Mouse (Mus musculus) kidney, postnatal 0 days (tissue): Measurements from ENCODE around the gene Tspan18. TPM values are rescaled to one million over a fixed set of nuclear protein-coding genes. Genes with fewer than 3 reads are reported as not detected.

Experiments
- ATAC-seq: fragments of 200-750 bp; cut with Nextera tagmentation; replicated peaks from 2 replicates; pipeline ENCODE4 v1.8.0; 2017; ENCODE audit warnings: low read depth, moderate number of reproducible peaks, moderate TSS enrichment, moderate library complexity; ENCODE audit not compliant: low FRiP score
- DNase-seq: peaks from one replicate; pipeline ENCODE4 v3.0.0-alpha.2; 2016; ENCODE audit warnings: low spot score
- H3K27ac ChIP-seq: fragments of 300-500 bp; sonication (generic); 2 replicates; pipeline ENCODE4 v1.5.1; 2014; ENCODE audit warnings: mild to moderate bottlenecking
- H3K27me3 ChIP-seq: fragments of 300-500 bp; sonication (generic); 2 replicates; pipeline ENCODE4 v1.6.1; 2014; ENCODE audit warnings: low read length, mixed read lengths; ENCODE audit not compliant: insufficient read depth
- H3K36me3 ChIP-seq: fragments of 300-500 bp; sonication (generic); 2 replicates; pipeline ENCODE4 v1.6.1; 2014; ENCODE audit warnings: low read length, mixed read lengths; ENCODE audit not compliant: insufficient read depth
- H3K4me1 ChIP-seq: fragments of 300-500 bp; sonication (generic); replicated peaks from 2 replicates; pipeline ENCODE4 v1.6.1; 2014; ENCODE audit warnings: antibody characterized with exemption, low read length, mixed read lengths; ENCODE audit not compliant: insufficient read depth
- H3K4me2 ChIP-seq: fragments of 300-500 bp; sonication (generic); 2 replicates; pipeline ENCODE4 v1.6.1; 2014; ENCODE audit warnings: mild to moderate bottlenecking, low read length, moderate library complexity, mixed read lengths
- H3K4me3 ChIP-seq: fragments of 300-500 bp; sonication (generic); replicated peaks from 2 replicates; pipeline ENCODE4 v1.5.1; 2014; ENCODE audit warnings: low read depth, low read length
- H3K9ac ChIP-seq: fragments of 300-500 bp; sonication (generic); 2 replicates; pipeline ENCODE4 v1.6.1; 2014; ENCODE audit warnings: low read depth, low read length
- H3K9me3 ChIP-seq: fragments of 300-500 bp; sonication (generic); replicated peaks from 2 replicates; pipeline ENCODE4 v1.6.1; 2016; ENCODE audit warnings: low read length, inconsistent platforms, mixed read lengths
- CTCF ChIP-seq: IDR thresholded peaks from 2 replicates; pipeline ENCODE4 v1.5.1; 2016; ENCODE audit warnings: antibody characterized with exemption, low read depth, mild to moderate bottlenecking, moderate library complexity
- WGBS: fragments of 180-500 bp; shearing (Covaris S2); extraction: QIAGEN DNeasy Blood & Tissue Kit; methylation state at CpG from one replicate; pipeline ENCODE4 v1.1.7; 2014; 5-methylcytosine and 5-hydroxymethylcytosine counted together
- polyA plus RNA-seq: library from polyadenylated mRNA; unstranded; fragments of >200 nt; fragmentation: Nextera tagmentation; extraction: Ambion mirVana; gene quantifications from 2 replicates; pipeline ENCODE4 v1.2.1, GENCODE M21; 2015

The Tspan18 gene
- polyA plus RNA-seq, 1 experiment from 2014 or later, result 29.2 TPM

- DNase-seq, result no peak
- TF ChIP-seq CTCF, result no peak
- H3K9ac ChIP-seq, result no peak overlapping the region
- 34% methylated on average over 2 of the region's 2 CpGs for WGBS
- no peaks in the 10 kb centered on the region for H3K9me3 ChIP-seq
- H3K27me3 ChIP-seq, result no peaks in the 10 kb centered on the region
- no peak overlapping the region for H3K4me2 ChIP-seq
- H3K27ac ChIP-seq, result no peak overlapping the region
- H3K36me3 ChIP-seq, result no peaks in the 10 kb centered on the region
- ATAC-seq, result no peak
- no peak overlapping the region for H3K4me3 ChIP-seq
- 0 out of 2 replicates have a peak, but pooled peaks cover 2% of the 10 kb centered on the region for H3K4me1 ChIP-seq
Observed at GRCm38 (mm10) chr2:93357391-93357790, 23.1 kb upstream of the Tspan18 start.

GRCm38 (mm10) chr2:93355845-93356244 is 21.5 kb upstream of the Tspan18 start:
- H3K4me2 ChIP-seq, result no peak overlapping the region
- H3K9ac ChIP-seq, result no peak overlapping the region
- no peak overlapping the region for H3K4me3 ChIP-seq
- no peaks in the 10 kb centered on the region for H3K27me3 ChIP-seq
- DNase-seq, result no peak
- H3K4me1 ChIP-seq, result 0 out of 2 replicates have a peak, but pooled peaks cover 3% of the 10 kb centered on the region
- no peak overlapping the region for H3K27ac ChIP-seq
- no peaks in the 10 kb centered on the region for H3K36me3 ChIP-seq
- 67% methylated on average over 7 of the region's 7 CpGs for WGBS
- TF ChIP-seq CTCF, result no peak
- ATAC-seq, result no peak
- H3K9me3 ChIP-seq, result no peaks in the 10 kb centered on the region

GRCm38 (mm10) chr2:93354621-93355020 is 20.3 kb upstream of the Tspan18 start:
- no peaks in the 10 kb centered on the region for H3K9me3 ChIP-seq
- H3K27me3 ChIP-seq, result no peaks in the 10 kb centered on the region
- H3K27ac ChIP-seq, result no peak overlapping the region
- no peak overlapping the region for H3K4me2 ChIP-seq
- H3K4me1 ChIP-seq, result 0 out of 2 replicates have a peak, but pooled peaks cover 3% of the 10 kb centered on the region
- H3K4me3 ChIP-seq, result no peak overlapping the region
- H3K36me3 ChIP-seq, result no peaks in the 10 kb centered on the region
- WGBS, result 94% methylated on average over 1 of the region's 1 CpGs
- DNase-seq, result no peak
- no peak for TF ChIP-seq CTCF
- ATAC-seq, result no peak
- H3K9ac ChIP-seq, result no peak overlapping the region

- H3K9me3 ChIP-seq, result no peaks in the 10 kb centered on the region
- DNase-seq, result no peak
- 64% methylated on average over 4 of the region's 4 CpGs for WGBS
- H3K27me3 ChIP-seq, result no peaks in the 10 kb centered on the region
- peak overlapping the region; percentile 25; the same call in 1 of the 2 replicates for H3K27ac ChIP-seq
- no peak for TF ChIP-seq CTCF
- no peak overlapping the region for H3K4me2 ChIP-seq
- H3K4me3 ChIP-seq, result no peak overlapping the region
- H3K36me3 ChIP-seq, result no peaks in the 10 kb centered on the region
- H3K9ac ChIP-seq, result no peak overlapping the region
- 0 out of 2 replicates have a peak, but pooled peaks cover 3% of the 10 kb centered on the region for H3K4me1 ChIP-seq
- ATAC-seq, result no peak
Observed at GRCm38 (mm10) chr2:93353725-93354124, 19.4 kb upstream of the Tspan18 start.

DNA sequence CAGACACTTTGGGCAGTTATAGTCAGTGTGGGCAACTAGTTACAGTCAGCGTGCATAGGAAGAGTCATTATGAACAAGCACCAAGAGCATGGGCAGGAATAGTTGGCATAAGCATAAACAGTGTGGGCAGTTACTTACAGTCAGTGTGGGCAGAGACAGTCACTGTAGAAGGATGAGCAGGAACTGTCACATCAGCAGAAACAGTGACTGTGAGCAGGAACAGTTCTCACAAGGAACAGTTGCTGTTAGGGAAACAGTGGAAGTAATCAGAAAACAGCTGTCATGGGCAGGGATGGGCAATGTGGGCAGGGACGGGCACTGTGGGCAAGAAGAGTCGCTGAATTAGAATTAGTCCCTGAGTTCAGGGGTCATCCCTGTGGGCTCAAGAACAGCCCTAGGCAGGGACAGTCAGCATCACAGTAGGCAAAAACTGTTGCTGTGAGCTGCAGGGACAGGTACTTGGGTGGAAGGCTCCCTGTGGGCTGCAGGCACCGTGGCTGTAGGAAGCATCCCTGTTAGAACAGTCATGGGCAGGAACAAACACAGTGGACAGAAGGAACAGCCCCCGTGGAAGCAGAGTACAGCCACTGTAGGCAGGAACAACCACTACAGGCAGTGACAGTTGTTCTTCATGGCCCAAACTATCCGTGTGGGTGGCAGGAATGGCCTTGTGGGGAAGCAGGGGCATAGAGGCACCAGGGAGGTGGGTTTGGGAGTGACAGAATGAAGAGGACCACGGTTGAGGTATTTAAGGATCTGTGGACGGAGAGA is 18.8 kb upstream of the Tspan18 start:
- Histone ChIP-seq H3K4me1 (0 out of 2 replicates have a peak, but pooled peaks cover 3% of the 10 kb centered on the region), H3K4me3 (no peak overlapping the region), H3K36me3 (no peaks in the 10 kb centered on the region), H3K9ac (no peak overlapping the region), H3K27me3 (no peaks in the 10 kb centered on the region), H3K9me3 (no peaks in the 10 kb centered on the region), H3K4me2 (no peak overlapping the region), H3K27ac (peak overlapping the region; percentile 25; the same call in 1 of the 2 replicates)
- 72% methylated on average over 8 of the region's 8 CpGs for WGBS
- no peak for TF ChIP-seq CTCF
- DNase-seq, result no peak
- no peak for ATAC-seq

DNA sequence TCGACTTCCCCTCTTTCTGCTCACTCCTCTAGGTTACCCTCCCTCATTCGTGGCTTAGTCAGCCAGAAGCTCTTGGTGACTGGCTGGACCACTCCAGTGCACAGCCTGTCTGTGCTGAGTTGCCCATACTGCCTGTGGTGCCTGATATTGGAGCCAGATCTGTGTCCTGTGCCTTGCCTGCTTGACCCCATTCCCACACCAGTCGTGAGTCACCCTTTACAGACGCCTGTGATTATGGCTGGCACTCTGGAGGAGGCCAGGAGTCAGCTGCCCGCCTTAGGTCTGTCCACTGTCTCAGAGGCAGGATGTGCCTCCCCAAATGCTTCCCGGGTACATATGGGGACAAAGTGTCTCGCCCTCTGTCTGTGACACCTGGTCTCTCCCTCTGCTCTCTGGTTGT is 17.0 kb upstream of the Tspan18 start:
- Histone ChIP-seq H3K4me2 (no peak overlapping the region), H3K27me3 (no peaks in the 10 kb centered on the region), H3K9ac (no peak overlapping the region), H3K36me3 (no peaks in the 10 kb centered on the region), H3K4me1 (0 out of 2 replicates have a peak, but pooled peaks cover 4% of the 10 kb centered on the region), H3K27ac (no peak overlapping the region), H3K4me3 (no peak overlapping the region), H3K9me3 (no peaks in the 10 kb centered on the region)
- TF ChIP-seq CTCF, result no peak
- no peak for ATAC-seq
- DNase-seq, result no peak
- WGBS, result 55% methylated on average over 7 of the region's 7 CpGs
